Mouse (Mus musculus): Measurements from ENCODE around the gene Itgb2.

- no peak for TF ChIP-seq EP300 (optimal IDR thresholded peaks at IDR 0.05)
- TF ChIP-seq CTCF (IDR thresholded peaks at IDR 0.05; ENCODE audit: low read depth) = no peak
Measured at GRCm38 (mm10) chr10:77606855-77607254, 76.8 kb downstream of the Itgb2 start.
